Mouse (Mus musculus) hindlimb bud, embryonic 11.5 days (tissue): ENCODE data around the gene Dyrk4.

Experiments
- DNase-seq: peaks from one replicate; pipeline ENCODE4 v3.0.0-alpha.2; 2012; ENCODE audit warnings: low read depth, low spot score; ENCODE audit errors: extremely low spot score

Dyrk4 gene

GRCm38 (mm10) chr6:126836628-126837027 lies 85.0 kb downstream of the Dyrk4 start:
- no peak for DNase-seq
